Mouse (Mus musculus) stomach, embryonic 16.5 days (tissue): ENCODE measurements around the gene Snx7. TPM values are rescaled to one million over a fixed set of nuclear protein-coding genes. Genes with fewer than 3 reads are reported as not detected.

Experiments
- ATAC-seq: fragments of 200-750 bp; cut with Nextera tagmentation; 2 replicates; pipeline ENCODE4 v1.8.0; 2017; ENCODE audit warnings: moderate number of reproducible peaks, moderate TSS enrichment; ENCODE audit not compliant: insufficient read depth, low FRiP score
- H3K27ac ChIP-seq: fragments of 300-500 bp; sonication (generic); 2 replicates; pipeline ENCODE4 v1.5.1; 2014; ENCODE audit warnings: low read length
- H3K27me3 ChIP-seq: fragments of 300-500 bp; sonication (generic); 2 replicates; pipeline ENCODE4 v1.6.1; 2014; ENCODE audit warnings: low read length, control low read depth, mixed read lengths; ENCODE audit not compliant: control insufficient read depth, insufficient read depth
- H3K36me3 ChIP-seq: fragments of 300-500 bp; sonication (generic); 2 replicates; pipeline ENCODE4 v1.6.1; 2014; ENCODE audit warnings: low read length; ENCODE audit not compliant: control insufficient read depth, insufficient read depth
- H3K4me1 ChIP-seq: fragments of 300-500 bp; sonication (generic); 2 replicates; pipeline ENCODE4 v1.6.1; 2014; ENCODE audit warnings: low read length, control low read depth, mixed read lengths; ENCODE audit not compliant: control insufficient read depth, insufficient read depth
- H3K4me2 ChIP-seq: fragments of 300-500 bp; sonication (generic); 2 replicates; pipeline ENCODE4 v1.6.1; 2014; ENCODE audit warnings: low read depth, low read length, mixed read lengths
- H3K4me3 ChIP-seq: fragments of 300-500 bp; sonication (generic); replicated peaks from 2 replicates; pipeline ENCODE4 v1.5.1; 2014; ENCODE audit warnings: mild to moderate bottlenecking, low read length
- H3K9ac ChIP-seq: fragments of 300-500 bp; sonication (generic); 2 replicates; pipeline ENCODE4 v1.6.1; 2014; ENCODE audit warnings: low read length
- H3K9me3 ChIP-seq: fragments of 300-500 bp; sonication (generic); replicated peaks from 2 replicates; pipeline ENCODE4 v1.6.1; 2016; ENCODE audit warnings: low read length, control low read depth; ENCODE audit not compliant: control insufficient read depth
- WGBS: fragments of 180-500 bp; shearing (Covaris S2); extraction: QIAGEN DNeasy Blood & Tissue Kit; methylation state at CpG from one replicate; pipeline ENCODE4 v1.1.7; 2014; 5-methylcytosine and 5-hydroxymethylcytosine counted together
- polyA plus RNA-seq: library from polyadenylated mRNA; unstranded; fragments of >200 nt; fragmentation: Nextera tagmentation; extraction: Ambion mirVana; gene quantifications from 2 replicates; pipeline ENCODE4 v1.2.1, GENCODE M21; 2015

The Snx7 gene
- polyA plus RNA-seq, 1 experiment from 2014 or later = 37.3 TPM

GRCm38 (mm10) chr3:117862951-117863350 is 5.8 kb downstream of the Snx7 start:
- peaks cover 6% of the 10 kb centered on the region; the same call in 1 of the 2 replicates for H3K4me1 ChIP-seq

GRCm38 (mm10) chr3:117861977-117862434 is 6.7 kb downstream of the Snx7 start:
- ATAC-seq = no peak
- 71% methylated on average over 6 of the region's 6 CpGs for WGBS
- no peak overlapping the region for H3K9ac ChIP-seq
- H3K36me3 ChIP-seq = 0 out of 2 replicates have a peak, but pooled peaks cover 7% of the 10 kb centered on the region
- H3K4me3 ChIP-seq = no peak overlapping the region
- no peaks in the 10 kb centered on the region for H3K27me3 ChIP-seq
- H3K9me3 ChIP-seq = no peaks in the 10 kb centered on the region
- H3K4me2 ChIP-seq = no peak overlapping the region
- peaks cover 4% of the 10 kb centered on the region; the same call in 1 of the 2 replicates for H3K4me1 ChIP-seq
- H3K27ac ChIP-seq = no peak overlapping the region; the same call in 1 of the 2 replicates

More at GRCm38 (mm10) chr3:117862951-117863350, 5.8 kb downstream of the Snx7 start:
- ATAC-seq = no peak
- Histone ChIP-seq H3K36me3 (0 out of 2 replicates have a peak, but pooled peaks cover 7% of the 10 kb centered on the region), H3K9me3 (no peaks in the 10 kb centered on the region), H3K4me3 (no peak overlapping the region), H3K27ac (no peak overlapping the region), H3K27me3 (no peaks in the 10 kb centered on the region), H3K9ac (no peak overlapping the region), H3K4me2 (no peak overlapping the region)
- WGBS = 64% methylated on average over 2 of the region's 2 CpGs

- H3K9ac ChIP-seq = no peak overlapping the region
- H3K4me1 ChIP-seq = no peaks in the 10 kb centered on the region
- no peaks in the 10 kb centered on the region for H3K27me3 ChIP-seq
- H3K27ac ChIP-seq = no peak overlapping the region
- H3K9me3 ChIP-seq = no peaks in the 10 kb centered on the region
- H3K36me3 ChIP-seq = 0 out of 2 replicates have a peak, but pooled peaks cover 7% of the 10 kb centered on the region
- 90% methylated on average over 3 of the region's 3 CpGs for WGBS
- H3K4me3 ChIP-seq = no peak overlapping the region
- ATAC-seq = no peak
- H3K4me2 ChIP-seq = no peak overlapping the region
Observed at GRCm38 (mm10) chr3:117858996-117859395, 9.7 kb downstream of the Snx7 start.

GRCm38 (mm10) chr3:117853729-117854128 is 15.0 kb downstream of the Snx7 start:
- Histone ChIP-seq H3K36me3 (no peaks in the 10 kb centered on the region), H3K9me3 (no peaks in the 10 kb centered on the region), H3K4me2 (no peak overlapping the region), H3K4me1 (no peaks in the 10 kb centered on the region), H3K27me3 (no peaks in the 10 kb centered on the region), H3K4me3 (no peak overlapping the region), H3K27ac (no peak overlapping the region), H3K9ac (no peak overlapping the region)
- ATAC-seq = no peak
- 80% methylated on average over 3 of the region's 3 CpGs for WGBS

- Histone ChIP-seq H3K4me1 (no peaks in the 10 kb centered on the region), H3K9ac (no peak overlapping the region), H3K4me3 (no peak overlapping the region), H3K27ac (no peak overlapping the region), H3K36me3 (no peaks in the 10 kb centered on the region), H3K27me3 (no peaks in the 10 kb centered on the region), H3K9me3 (no peaks in the 10 kb centered on the region), H3K4me2 (no peak overlapping the region)
- no peak for ATAC-seq
- 88% methylated on average over 3 of the region's 3 CpGs for WGBS
Observed at GRCm38 (mm10) chr3:117852054-117852361, 16.7 kb downstream of the Snx7 start.

- Histone ChIP-seq H3K27ac (no peak overlapping the region), H3K9me3 (no peaks in the 10 kb centered on the region), H3K9ac (no peak overlapping the region), H3K4me2 (no peak overlapping the region), H3K27me3 (no peaks in the 10 kb centered on the region), H3K36me3 (no peaks in the 10 kb centered on the region), H3K4me1 (no peaks in the 10 kb centered on the region), H3K4me3 (no peak overlapping the region)
- no peak for ATAC-seq
- 87% methylated on average over 18 of the region's 18 CpGs for WGBS
Observed at GRCm38 (mm10) chr3:117851278-117852053, 17.3 kb downstream of the Snx7 start.

GRCm38 (mm10) chr3:117848866-117849265 is 19.9 kb downstream of the Snx7 start:
- H3K27me3 ChIP-seq = no peaks in the 10 kb centered on the region
- H3K27ac ChIP-seq = no peak overlapping the region
- no peak overlapping the region for H3K4me3 ChIP-seq
- WGBS = 79% methylated on average over 6 of the region's 6 CpGs
- H3K9me3 ChIP-seq = no peaks in the 10 kb centered on the region
- ATAC-seq = no peak
- no peaks in the 10 kb centered on the region for H3K4me1 ChIP-seq
- no peaks in the 10 kb centered on the region for H3K36me3 ChIP-seq
- H3K9ac ChIP-seq = no peak overlapping the region
- no peak overlapping the region for H3K4me2 ChIP-seq

- Histone ChIP-seq H3K27ac (no peak overlapping the region), H3K9ac (no peak overlapping the region), H3K9me3 (no peaks in the 10 kb centered on the region), H3K4me2 (no peak overlapping the region), H3K4me3 (no peak overlapping the region), H3K4me1 (no peaks in the 10 kb centered on the region), H3K36me3 (no peaks in the 10 kb centered on the region), H3K27me3 (no peaks in the 10 kb centered on the region)
- 100% methylated on average over 1 of the region's 1 CpGs for WGBS
- ATAC-seq = no peak
Observed at GRCm38 (mm10) chr3:117842658-117843057, 26.1 kb downstream of the Snx7 start.

GRCm38 (mm10) chr3:117839867-117840545 is 28.7 kb downstream of the Snx7 start:
- Histone ChIP-seq H3K4me2 (no peak overlapping the region), H3K27ac (no peak overlapping the region), H3K4me3 (no peak overlapping the region), H3K9ac (no peak overlapping the region), H3K27me3 (no peaks in the 10 kb centered on the region), H3K36me3 (no peaks in the 10 kb centered on the region), H3K9me3 (no peaks in the 10 kb centered on the region), H3K4me1 (no peaks in the 10 kb centered on the region)
- no peak for ATAC-seq
- WGBS = 53% methylated on average over 12 of the region's 12 CpGs
